Mouse (Mus musculus): ENCODE measurements around the gene Ksr1.

Ksr1 gene

DNA sequence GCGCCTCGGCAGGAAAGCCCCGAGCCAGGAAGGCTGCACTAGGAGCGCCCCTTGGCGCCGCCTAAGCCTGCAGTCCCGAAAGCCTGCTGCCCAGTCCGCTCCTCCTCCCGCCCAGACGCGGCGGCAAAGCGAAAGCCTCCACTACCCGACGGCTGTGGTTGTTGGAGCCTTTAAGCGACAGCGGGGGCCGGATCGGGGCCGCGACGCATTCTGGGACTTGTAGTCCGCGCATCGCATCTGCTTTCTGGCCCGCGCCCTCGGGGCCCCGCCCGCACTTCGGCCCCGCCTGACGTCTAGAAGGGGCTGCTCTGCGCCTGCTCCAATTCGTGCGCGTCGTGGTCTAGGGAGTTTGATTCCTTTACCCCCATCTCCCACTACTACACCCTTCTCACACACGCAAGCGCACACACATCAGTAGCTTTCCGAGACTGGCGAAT, at the start of gene Ksr1:
Gene Ksr1 (minus strand): TSS at position 77 of the 437 bp plus-strand sequence.
- DNase-seq (ENCODE audit: low spot score in 2 of 2) = peak; percentile 84 to 91

DNA sequence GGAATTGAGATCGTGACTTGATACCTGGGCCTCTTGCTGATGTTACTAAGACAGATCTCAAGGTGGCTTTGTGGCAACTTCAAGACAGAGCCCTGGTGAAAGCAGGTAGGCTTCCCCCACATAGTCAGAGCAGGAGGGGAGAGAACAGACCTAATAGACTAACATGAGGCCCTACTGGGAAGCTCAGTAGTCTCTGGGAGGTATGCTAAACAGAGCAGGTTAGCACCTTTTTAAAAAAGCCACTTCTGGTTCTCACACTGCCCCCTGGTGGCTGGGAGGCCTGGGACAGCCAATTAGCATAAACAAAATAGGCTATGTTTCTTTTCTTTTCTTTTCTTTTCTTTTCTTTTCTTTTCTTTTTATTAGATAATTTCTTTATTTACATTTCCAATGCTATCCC, 46.0 kb upstream of the Ksr1 start:
- no peak for DNase-seq (ENCODE audit: low spot score in 2 of 2)

DNA sequence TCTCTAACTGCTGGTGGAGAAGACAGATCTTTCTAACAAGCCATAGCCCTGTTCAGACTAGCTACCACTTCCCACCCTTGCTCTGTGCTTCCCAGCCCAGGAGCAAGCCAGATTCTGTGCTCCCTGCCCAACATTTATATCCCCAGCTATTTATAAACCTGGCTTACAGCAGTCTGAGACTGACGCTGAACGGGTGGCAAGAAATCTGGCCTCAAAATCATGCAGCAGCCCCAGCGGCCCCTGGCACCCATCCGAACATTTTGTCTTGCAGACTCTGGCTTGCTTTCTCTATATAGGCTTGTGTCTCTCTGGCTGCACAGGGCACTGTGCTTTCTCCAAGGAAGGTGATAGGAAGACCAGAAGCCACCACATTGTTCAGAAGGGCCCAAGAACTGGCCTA, 45.0 kb upstream of the Ksr1 start:
- DNase-seq (ENCODE audit: low spot score in 2 of 2) = no peak

DNA sequence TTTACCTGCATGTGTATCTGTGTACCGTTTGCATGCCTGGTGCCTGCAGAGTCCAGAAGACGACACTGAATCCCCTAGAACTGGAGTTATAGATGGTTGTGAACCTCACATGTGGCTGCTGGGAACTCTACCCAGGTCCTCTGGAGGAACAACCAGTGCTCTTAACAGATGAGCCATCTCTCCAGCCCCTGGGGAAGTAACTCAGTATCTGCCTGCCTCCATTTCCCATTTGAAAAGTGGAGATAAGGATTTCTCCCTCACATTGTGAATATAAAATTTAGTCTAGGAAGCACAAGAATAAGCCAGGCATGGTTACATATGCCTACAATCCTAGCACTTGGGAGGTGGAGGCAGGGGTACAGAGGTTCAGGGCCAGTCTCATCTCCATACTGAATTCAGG, 44.0 kb upstream of the Ksr1 start:
- DNase-seq (ENCODE audit: low spot score in 2 of 2) = no peak

DNA sequence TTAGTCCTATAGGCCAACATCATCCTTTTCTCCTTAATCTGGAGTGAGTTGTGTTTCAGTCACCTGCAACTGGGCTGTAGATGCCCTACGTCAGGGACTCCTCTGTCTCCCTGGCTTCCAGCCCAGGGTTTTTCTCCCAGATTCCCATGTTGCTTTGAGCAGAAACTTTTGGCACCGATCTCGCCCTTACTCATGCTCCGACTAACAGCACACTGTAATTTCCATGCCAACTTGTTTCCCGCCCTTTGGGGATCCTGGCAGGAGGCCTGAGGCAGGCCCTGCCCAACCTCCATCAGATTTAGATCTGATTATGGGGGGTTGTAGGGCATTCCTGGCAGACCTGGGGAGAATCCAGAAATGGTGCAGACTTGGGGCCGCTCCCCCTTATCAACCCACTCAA, 42.0 kb upstream of the Ksr1 start:
- DNase-seq (ENCODE audit: low spot score in 2 of 2) = peak in 1 of 2 experiments; percentile 60

DNA sequence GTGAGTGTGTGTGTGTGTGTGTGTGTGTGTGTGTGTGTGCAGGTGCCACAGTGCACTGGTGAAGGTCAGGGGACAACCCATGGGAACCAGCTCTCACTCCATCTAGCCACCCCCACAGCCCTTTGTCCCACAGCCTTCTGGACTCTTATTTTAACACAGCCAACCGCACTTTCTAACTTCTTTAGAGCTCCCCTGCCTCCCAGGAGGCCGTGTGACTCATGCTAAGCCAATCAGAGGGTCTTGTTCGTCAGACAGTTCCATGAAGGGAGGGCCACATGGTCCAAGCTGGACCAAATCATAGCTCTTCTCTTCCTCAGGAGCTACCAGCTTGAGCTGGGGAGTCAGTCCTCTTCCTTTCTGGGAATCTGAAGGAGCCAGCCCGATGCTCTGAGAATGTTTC, 41.1 kb upstream of the Ksr1 start:
- DNase-seq (ENCODE audit: low spot score in 2 of 2) = no peak

DNA sequence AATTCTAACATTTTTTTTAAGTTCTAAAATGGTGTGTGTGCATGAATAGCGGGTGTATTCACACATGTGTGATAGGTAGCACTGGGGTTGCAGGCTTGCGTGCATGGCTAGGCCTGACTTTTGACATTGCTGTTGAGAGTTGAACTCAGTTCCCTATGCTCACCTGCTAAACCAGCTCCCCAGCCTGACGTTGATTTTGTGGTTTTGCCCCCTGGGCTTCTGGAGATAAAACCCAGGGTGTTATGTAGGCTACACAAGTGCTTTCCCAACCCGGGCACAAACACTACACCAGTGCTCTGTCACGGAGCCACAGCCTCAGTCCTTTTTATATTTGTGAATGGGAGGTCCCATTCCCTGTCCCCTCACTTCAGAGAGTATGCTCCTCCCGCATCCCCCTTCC, 39.5 kb upstream of the Ksr1 start:
- no peak for DNase-seq (ENCODE audit: low spot score in 2 of 2)

DNA sequence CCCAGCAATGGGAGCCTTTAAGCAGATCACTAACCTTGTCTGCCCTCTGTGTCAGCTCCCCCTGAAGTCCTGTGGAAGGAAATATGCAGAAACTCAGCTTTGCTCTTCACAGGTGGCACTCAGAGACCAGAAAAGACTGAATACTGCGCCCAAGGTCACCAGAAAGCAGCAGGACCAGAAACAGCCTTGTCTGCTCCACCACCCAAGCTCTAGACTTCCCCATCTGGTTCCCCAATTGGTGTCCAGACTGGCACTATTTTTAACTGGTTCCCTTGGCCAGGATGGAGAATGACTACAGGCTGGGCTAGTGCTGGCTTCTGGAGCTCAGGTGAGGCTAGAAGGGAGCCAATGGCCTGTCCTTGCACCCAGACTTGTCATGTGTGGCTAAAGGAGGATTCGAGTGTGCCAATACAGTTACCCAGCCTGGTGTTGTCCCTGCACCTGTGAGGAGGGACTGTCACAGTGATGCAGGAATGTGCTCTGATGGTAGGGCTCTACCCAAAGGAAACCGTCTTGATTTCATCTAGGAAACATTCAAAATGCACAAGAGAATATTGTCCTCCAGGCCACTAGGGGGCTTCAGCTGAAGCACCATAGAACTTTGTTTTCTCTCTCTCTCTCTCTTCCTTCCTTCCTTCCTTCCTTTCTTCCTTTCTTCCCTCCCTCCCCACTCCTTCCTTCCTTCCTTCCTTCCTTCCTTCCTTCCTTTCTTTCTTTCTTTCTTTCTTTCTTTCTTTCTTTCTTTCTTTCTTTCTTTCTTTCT, 38.1 kb upstream of the Ksr1 start:
- DNase-seq (ENCODE audit: low spot score in 2 of 2) = no peak

DNA sequence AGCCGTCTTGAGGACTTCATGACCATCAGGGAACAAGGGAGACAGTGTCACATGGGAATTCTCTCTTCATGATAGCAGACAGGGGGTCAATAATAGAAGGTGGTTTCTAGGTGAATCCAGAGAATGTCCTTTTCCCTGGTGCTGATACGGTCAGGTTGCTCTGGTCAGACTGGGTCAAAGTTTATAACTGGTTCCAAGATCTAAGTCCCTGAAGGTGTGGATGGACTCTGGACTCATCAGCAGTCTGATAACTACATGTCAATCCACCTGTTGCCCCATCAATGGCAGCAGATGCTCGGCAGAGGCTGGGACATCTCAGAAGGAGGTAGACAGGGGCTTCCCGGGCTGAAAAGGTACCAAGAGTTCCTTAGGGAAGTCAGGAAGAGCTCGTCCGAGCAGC, 37.2 kb upstream of the Ksr1 start:
- no peak for DNase-seq (ENCODE audit: low spot score in 2 of 2)

DNA sequence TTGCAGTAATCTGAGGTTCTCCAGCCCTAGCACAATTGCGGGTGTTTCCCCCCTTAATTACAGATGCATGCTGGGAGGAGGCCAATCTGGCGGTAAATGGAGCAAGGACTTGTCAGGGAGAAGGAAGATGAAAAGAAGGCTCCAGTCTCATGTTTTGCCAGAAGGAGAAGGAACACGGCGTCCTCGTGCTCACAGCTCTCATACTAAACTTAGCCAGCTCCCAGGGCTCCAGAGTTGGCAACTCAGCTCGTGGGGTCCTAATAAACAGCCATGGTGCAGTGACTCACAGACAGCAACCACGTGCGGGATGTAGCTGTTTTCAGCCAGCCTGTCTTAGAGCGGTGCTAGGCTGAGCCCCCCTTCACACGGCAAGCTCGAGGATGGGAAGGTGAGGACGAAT, 36.7 kb upstream of the Ksr1 start:
- DNase-seq (ENCODE audit: low spot score in 2 of 2) = peak in 1 of 2 experiments; percentile 21

DNA sequence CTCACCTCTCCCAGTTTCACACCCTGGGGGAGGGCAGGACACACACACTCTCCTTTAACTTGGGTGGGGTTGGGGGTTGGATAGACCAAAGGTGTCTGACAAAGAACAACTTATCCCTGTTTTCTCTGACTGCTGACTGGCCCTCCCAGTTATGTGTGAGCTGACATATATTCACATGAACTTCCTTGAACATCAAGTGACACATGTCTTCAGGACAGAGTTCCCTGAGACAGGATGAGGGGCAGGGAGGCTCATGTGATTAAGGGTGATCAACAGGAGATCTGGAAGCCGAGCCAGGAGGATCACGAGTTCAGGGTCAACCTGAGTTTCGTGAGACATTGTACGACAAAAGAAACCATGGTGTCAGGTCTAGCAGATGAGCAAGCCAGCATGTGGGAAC, 35.7 kb upstream of the Ksr1 start:
- DNase-seq (ENCODE audit: low spot score in 2 of 2) = no peak

DNA sequence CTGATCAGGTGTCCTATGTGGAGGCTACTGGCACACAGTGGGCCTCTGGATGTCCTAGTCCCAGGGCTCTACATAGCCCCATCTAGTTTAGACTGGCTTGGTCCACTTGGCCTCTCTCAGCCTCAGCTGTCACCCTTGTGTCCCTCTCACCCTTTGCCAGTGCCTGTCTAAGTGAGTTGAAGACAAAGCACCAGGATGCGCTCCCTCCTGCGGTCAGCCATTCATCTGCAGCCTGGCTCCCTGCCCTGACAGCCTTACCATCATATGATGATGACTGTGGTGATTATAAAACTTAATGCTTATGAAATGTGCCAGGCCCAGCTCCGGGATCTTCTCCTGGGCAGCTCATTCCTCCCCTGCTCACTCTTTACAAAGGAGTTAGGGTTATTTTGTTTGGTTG, 30.5 kb upstream of the Ksr1 start:
- no peak for DNase-seq (ENCODE audit: low spot score in 2 of 2)

DNA sequence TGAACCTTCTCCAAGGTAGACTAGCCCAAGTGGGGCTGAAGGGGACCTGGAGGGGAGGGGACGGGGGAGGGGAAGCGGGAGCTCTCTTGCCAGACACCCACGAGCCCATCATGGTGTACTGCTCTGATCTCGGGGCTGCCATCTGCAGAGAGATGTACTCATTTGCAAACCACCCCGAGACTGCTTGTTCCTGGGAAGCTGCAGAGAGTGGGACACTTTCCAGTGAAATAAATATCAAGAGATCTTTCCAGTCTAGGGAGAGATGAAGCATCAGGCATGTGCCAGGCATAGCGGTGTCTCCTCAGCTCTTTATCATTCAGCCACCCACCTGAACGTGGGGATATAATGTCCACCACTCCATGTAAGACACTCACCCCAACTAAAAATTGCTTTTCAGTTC, 25.8 kb upstream of the Ksr1 start:
- DNase-seq (ENCODE audit: low spot score in 2 of 2) = no peak

DNA sequence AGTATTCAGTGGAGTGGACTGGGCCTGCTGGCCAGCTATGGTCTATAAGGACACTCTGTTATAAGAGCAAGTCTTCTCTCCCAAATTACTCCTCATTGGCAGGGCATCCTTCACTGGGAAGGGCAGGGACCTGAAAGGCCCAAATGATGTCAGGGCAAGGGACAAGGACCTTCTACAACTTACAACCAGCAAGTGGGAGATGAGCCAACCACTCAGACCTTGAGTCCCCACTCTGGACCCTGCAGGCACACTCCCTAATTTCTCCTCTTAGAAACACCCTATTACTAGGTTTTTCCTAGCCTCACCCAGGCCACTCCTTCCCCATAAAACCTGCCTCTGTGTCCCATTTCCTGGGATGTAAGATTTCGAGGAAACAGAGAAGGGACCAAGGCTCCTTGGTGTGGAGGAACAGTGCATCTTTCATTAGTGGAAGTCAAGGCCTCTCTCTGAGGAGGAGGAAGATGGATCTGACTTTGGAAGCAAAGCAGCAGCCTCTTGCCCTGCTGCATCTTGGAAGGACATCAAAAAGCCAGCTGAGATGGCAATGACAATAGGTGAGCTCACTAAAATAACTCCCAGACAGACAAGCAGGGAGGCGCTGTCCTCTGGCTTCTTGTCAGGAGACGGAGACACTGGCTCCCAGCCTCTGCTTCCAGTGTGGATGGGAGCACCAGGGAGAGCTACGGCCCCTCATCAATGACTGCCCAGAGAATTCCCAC, 20.5 kb upstream of the Ksr1 start:
- DNase-seq (ENCODE audit: low spot score in 2 of 2) = no peak

DNA sequence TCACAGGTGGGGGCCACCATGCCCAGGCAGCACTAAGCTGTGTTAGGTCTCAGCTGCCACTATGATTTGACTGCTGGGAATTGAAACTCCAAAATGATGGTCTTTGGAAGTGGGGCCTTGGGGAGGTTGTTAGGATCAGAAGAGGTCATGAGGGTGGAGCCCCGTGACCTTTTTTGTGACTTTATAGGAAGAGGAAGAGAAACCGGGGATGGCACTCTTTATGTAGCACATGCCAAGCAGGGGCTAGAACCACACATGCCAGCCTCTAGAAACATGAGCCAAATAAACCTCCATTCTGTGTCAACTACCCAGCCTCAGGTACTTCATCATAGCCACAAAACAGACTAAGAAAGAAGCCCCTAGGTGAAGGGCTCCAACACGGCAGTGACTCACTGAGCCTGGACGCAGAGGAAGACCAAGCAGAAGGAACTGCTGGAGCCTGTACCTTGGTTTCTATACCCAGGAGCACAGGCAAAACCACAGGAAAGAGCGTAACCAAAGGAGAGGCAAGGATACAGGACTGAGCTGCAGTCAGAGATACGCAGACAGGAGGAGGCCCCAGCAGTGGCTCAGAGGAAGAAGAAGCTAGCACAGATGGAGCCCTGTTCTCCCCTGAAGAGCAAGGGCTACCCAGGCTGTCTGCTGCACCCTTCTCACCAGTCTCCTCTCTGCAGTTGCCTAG, 15.0 kb upstream of the Ksr1 start:
- no peak for DNase-seq (ENCODE audit: low spot score in 2 of 2)

DNA sequence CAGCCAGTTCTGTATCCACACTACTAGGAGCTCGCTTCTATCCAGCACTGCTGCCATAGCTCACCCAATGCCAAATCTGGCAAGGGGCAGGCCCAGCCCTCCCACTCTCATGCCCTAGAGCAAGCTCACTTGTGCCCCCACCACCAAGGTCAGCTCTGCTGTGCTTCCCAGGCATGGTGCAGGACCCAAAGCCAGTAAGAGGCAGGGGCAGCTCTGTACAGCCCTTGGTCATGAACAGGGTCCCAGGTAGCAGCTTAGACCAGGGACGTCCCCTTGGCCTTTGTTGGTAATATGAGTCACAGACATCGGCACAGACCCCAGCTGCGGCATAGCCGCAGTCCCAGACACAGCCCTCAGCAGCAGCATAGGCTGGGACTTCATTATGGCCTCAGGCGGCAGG, 13.9 kb upstream of the Ksr1 start:
- no peak for DNase-seq (ENCODE audit: low spot score in 2 of 2)

DNA sequence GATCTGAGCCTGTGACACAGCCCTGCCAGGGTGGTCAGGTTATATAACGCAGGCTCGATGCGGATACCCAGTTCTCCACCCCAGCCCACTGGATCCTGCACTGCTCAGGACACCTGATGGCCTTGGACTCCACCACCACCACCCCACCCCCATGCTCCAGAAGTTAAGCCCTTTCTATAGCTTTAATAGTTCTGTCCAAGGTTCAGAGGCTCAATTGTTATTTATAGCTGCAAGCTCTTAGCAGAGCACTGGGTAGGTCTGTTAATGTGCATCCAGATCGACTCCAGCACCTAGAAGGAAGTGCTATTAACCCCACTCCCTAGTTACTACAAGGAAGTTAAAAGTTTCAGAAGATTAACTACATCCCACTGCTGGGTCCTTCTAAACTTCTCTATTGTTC, 11.5 kb upstream of the Ksr1 start:
- no peak for DNase-seq (ENCODE audit: low spot score in 2 of 2)

DNA sequence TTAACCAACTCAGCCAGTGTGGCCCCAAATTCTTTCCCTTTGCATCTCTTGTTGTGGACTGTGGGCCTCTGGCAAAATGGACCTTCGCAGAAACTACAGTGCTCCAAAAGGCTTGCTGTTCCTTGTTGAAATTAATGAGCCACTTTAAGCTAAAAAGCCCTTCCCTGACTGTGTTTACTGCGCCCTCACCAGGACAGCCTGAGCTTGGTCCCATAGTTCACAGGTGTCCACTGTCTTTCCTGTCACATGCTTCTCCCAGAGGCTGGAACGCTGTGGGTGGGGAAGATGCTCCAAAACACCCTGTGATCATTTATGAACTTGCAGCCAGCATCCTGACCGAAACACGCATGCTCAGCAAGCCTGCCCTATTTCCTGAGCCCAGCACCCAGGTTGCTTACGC, 9.1 kb upstream of the Ksr1 start:
- no peak for DNase-seq (ENCODE audit: low spot score in 2 of 2)

DNA sequence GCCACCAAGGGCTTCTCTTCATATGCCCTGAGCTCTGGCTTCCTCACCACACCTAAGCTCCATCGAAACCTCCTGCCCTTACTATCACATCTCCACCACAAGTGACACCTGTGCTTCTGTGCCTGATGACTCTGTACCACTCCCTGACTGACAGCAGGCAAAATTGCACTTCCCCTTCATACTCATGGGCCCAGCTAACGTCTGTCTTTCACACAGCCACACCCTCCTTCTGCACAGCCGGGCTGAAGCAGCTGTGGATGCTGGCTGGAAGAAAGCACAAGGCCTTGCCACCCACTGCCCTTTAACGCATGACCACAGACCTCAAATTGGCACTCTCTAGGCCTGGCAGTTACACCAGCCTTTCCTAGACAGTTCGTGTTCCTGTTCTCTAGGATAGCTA, 6.5 kb upstream of the Ksr1 start:
- DNase-seq (ENCODE audit: low spot score in 2 of 2) = no peak

DNA sequence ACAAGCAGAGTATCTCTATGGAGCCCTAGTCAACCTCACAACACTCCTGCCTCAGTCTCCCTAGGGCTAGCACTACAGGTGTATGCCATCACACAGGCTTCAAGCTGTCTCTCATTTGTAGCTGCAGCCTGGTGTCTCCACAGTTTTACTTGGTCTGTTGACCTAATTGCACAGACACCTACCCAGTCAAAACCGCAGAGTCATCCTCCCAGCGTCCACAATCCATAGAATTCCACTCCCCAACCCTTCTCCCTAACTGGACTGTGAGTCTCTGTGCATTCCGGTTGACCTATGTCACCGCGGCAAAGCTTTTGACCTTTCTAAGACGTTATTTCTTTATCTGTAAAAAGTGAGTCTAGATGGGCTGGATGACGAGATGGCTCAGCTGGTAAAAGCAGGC, 5.7 kb upstream of the Ksr1 start:
- no peak for DNase-seq (ENCODE audit: low spot score in 2 of 2)

DNA sequence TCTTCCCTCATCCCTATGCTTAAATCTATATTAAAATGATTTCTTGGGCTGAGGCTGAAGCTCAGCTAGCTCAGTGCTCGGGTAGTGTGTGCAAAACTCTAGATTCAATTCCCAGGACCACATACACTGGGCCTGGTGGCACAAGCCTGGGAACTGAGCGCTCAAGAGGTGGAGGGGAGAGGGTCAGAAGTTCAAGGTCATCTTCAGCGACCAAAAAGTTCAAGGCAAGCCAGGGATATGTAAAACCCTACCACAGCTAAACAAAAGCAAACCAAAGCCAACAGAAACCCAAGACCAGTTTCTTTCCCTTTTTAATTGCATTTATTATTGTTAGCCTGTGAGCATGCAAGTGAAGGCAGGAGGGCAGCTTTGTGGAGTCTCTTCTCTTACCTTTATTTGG, 4.1 kb upstream of the Ksr1 start:
- no peak for DNase-seq (ENCODE audit: low spot score in 2 of 2)

DNA sequence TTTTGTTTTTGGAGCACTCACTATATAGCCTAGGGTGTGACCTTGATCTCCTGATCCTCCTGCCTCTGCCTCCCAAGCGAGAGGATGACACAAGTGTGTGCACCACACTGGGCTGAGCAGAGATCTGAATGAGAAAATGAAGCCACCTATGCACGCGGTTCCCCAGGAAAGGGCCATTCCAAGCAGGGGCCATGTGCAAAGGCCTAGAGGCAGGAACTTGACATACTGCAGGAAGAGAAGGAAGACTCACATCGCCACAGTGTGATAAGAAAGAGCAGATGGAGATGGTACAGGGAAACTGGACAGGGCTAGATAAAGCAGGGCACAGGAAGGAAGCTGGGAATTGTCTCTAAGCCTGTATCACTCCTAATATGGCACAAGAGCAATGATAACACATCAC, 3.1 kb upstream of the Ksr1 start:
- DNase-seq (ENCODE audit: low spot score in 2 of 2) = no peak

DNA sequence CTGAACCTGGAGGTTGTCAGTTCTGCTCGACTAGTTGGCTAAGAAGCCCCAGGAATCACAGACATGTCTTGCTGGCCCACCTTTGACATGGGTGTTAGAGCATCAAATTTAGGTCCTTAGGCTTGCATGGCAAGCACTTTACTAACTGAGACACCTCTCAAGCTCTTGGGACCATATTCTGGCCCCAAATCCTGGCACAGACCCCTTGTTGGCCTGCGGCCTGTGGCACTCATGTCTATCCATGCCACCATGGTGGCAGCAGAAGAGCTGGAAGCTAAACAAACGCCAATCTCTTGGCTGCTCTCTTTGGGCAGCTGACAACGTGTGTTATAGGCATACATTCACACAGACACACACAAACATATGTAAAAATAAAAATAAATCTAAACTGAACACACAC, 2.6 kb upstream of the Ksr1 start:
- no peak for DNase-seq (ENCODE audit: low spot score in 2 of 2)
